Mouse (Mus musculus) liver, embryonic 18 days (tissue): ENCODE data around the gene Gm8677. TPM values are rescaled to one million over a fixed set of nuclear protein-coding genes. Genes with fewer than 3 reads are reported as not detected.

ENCODE experiments used
- polyA plus RNA-seq: library from polyadenylated mRNA; depleted of rRNA; stranded (reverse); fragments of >200 nt; gene quantifications from 2 replicates; pipeline ENCODE4 v1.2.3, GENCODE M21; 2012; rRNA removed

The Gm8677 gene
- polyA plus RNA-seq = not detected in 2 replicates

DNA sequence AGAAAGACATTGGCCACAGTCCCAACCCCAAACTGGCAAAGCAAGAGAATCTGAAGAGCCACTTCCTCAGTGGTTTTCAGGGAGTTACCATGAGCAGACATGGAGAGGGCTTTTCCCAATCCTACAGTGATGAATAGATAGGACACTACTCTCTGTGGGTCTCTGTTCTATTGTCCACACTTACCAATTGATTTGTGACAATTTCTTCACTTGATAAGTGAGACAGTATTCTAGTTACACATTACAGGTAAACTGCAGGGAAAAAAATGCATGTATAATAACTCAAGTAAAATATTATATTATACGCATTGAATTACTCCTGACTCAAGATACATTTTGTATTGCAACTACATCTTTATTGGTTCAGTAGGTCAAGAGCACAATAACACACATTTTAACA, at the start of gene Gm8677:
Gene Gm8677 (minus strand): TSS at position 101 of the 400 bp plus-strand sequence.

DNA sequence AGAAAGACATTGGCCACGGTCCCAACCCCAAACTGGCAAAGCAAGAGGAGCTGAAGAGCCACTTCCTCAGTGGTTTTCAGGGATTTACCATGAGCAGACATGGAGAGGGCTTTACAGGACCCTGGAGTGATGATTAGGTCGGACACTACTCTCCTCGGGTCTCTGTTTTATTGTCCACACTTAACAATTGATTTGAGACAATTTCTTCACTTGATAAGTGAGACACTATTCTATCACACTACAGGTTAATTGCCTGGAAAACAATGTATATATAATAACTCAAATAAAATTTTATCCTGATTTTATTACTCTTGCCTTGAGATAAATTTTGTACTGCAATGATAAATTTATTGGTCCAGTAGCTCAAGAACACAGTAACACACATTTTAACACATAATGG, 30.6 kb upstream of the Gm8677 start, which contains the start of gene Gm4201:
Gene Gm4201 (minus strand): TSS at position 101 of the 400 bp plus-strand sequence.

DNA sequence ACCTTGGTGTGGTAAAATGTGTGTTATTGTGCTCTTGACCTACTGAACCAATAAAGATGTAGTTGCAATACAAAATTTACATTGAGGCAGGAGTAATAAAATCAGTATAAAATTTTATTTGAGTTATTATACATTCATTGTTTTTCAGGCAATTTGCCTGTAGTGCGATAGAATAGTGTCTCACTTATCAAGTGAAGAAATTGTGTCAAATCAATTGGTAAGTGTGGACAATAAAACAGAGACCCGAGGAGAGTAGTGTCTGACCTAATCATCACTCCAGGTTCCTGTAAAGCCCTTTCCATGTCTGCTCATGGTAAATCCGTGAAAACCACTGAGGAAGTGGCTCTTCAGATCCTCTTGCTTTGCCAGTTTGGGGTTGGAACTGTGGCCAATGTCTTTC, 12.0 kb downstream of the Gm8677 start, which contains the start of gene Vmn1r152:
Gene Vmn1r152 (plus strand): TSS at position 301 of the 400 bp plus-strand sequence.

DNA sequence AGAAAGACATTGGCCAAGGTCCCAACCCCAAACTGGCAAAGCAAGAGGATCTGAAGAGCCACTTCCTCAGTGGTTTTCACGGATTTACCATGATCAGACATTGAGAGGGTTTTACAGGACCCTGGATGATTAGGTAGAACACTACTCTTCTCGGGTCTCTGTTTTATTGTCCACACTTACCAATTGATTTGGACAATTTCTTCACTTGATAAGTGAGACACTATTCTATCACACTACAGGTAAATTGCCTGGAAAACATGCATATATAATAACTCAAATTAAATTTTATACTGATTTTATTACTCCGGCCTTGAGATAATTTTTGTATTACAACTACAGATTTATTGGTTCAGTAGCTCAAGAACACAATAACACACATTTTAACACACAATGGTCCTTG, 35.1 kb downstream of the Gm8677 start, which contains the start of gene Vmn1r151:
Gene Vmn1r151 (minus strand): TSS at position 101 of the 400 bp plus-strand sequence.

Other genes starting within 250 kb of the Gm8677 start
- not detected in 2 replicates for gene Gm4187, start 205.2 kb downstream of the Gm8677 start, polyA plus RNA-seq
- gene Gm8660, start 163.8 kb downstream of the Gm8677 start, polyA plus RNA-seq = not detected in 2 replicates
- not detected in 2 replicates for gene Vmn1r148, start 121.3 kb downstream of the Gm8677 start, polyA plus RNA-seq
- gene Vmn1r149, start 96.7 kb downstream of the Gm8677 start, polyA plus RNA-seq = not detected in 2 replicates
- not detected in 2 replicates for gene Gm10665, start 70.8 kb downstream of the Gm8677 start, polyA plus RNA-seq
- gene Vmn1r151, start 35.2 kb downstream of the Gm8677 start, polyA plus RNA-seq = not detected in 2 replicates
- not detected in 2 replicates for gene Vmn1r152, start 11.9 kb downstream of the Gm8677 start, polyA plus RNA-seq
- gene Gm4201, start 30.5 kb upstream of the Gm8677 start, polyA plus RNA-seq = not detected in 2 replicates
- not detected in 2 replicates for gene Gm4565, start 53.2 kb upstream of the Gm8677 start, polyA plus RNA-seq
- gene Vmn1r155, start 123.1 kb upstream of the Gm8677 start, polyA plus RNA-seq = not detected in 2 replicates
- gene Gm8693, start 157.4 kb upstream of the Gm8677 start, polyA plus RNA-seq = not detected in 2 replicates
- gene Gm4567, start 184.8 kb upstream of the Gm8677 start, polyA plus RNA-seq = not detected in 2 replicates
- not detected in 2 replicates for gene Vmn1r157, start 226.8 kb upstream of the Gm8677 start, polyA plus RNA-seq